Mouse (Mus musculus) retina, postnatal 1 day (tissue): Measurements from ENCODE around the gene Tmem238l.

Source experiments
- DNase-seq: peaks from one replicate; pipeline ENCODE4 v3.0.0-alpha.2; 2012

Gene Tmem238l

DNA sequence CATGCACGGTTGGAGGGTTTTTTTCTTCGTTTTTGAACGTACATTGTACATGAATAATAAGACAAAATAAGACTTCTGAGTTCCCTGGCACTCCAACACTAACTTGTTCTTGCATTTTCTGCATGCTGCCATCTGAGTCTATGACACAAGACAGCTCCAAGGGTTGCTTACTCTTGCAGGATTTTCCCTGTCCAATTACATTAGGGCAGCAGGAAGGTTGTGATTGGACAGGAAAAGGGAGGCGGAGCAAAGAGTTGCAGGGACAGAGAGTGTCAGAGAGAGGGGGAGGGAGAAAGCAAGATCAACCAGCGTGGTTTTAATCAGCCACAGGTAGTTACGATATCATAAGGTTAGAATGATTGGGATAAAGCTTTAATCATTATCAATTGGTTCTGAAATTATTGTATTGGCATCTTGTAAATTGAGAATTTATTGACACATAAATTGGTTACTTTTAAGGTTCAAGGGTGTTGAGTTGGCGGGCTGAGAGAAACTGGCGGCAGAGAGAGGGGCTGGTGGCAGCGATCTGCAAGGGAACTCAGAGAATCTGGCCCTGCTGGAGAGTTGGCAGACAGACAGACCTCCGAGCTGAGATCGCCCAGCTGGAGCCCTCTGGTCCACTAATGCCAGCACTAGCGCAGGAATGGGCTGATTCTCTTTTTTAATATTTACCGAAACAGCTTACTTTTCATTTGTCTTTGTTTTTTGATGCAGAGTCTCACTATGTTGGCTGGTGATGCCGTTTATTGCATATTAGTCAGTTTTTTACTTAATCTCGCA, 25.1 kb downstream of the Tmem238l start:
- peak; percentile 41 for DNase-seq

DNA sequence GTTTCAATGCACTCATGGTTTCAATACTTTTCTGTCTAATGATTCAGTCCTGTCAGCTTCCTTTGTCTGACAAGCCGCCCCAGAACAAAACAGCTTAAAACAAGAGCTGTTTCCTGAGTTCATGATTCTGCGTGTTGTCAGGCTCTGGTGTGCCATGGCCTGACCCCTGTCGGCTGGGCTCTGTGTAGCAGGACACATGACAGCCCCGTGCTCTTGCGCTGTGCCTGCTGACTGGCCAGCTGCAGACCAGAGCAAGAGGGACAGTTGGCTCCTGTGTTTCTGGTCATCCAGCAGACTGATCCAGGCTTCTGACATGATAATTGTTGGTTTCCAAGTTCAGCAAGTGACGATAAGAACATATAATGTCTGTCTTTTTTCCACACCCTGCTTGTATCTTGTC, 26.4 kb downstream of the Tmem238l start:
- DNase-seq, result peak; percentile 78

GRCm38 (mm10) chr11:66983422-66984164, 27.2 kb downstream of the Tmem238l start:
- no peak for DNase-seq

GRCm38 (mm10) chr11:66984165-66985135, 28.0 kb downstream of the Tmem238l start:
- peak; percentile 83 for DNase-seq

DNA sequence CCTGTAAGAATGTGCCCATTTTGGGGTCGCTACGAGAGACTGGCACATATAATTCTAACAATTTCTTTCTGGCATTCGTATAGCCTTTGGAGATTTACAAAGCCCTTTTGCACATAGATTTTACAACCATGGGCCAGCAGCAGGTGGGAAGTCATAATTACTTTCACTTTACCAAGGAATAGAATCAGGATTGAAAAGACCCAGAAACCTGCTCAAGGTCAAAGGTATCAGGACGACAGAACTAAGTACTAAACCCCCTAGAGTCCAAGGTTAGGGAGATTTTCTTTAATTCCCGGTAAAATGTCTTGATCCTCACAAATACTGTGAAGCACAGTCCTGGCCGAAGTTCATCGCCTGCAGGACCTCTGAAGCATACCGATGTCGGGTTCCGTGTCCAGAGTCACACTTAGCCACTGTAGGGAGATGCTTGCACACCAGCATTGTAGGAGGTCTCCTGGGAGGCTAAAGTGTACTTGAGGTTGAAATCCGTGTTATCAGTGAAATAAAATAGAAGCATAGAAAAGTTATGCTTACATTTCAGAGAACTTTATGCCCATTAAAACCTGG, 28.8 kb downstream of the Tmem238l start:
- DNase-seq, result no peak

DNA sequence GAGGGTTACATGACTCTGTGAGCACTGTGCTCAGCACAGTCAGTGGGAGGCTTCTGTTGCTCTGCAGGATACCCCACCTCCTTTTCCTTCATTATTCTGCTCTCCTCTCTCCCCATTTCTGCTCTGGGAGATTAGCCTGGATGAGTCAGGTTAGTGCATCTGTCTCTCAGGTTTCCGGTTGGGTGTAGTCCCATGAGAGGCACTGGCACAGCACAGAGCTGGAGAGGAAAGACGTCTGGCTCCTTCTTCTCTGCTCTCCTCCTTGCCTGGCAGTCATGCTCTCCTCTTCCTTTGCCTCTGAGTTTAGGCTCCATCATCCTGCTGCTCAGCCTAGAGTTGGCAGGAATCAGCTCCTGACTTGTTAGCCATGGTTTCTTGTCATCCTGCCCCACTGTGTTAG, 35.7 kb downstream of the Tmem238l start:
- no peak for DNase-seq

DNA sequence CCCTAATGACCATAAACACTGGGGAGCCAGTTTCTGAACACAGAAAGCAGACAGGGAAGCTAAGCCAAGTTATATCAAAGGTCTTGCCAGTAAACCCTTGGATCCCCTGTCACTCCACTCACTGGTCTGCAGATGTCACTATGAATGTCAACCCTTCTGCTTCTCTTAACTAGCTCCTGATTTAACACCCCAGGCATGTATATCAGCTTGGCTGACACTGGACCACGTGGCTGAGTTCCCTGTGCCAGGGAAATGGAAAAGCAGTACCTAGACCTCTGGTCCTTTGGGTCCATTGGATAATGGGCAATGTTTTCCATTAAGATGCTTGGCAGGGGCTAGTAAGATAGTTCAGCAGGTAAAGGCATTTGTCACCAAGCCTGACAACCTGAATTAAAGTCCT, 37.2 kb downstream of the Tmem238l start:
- no peak for DNase-seq

DNA sequence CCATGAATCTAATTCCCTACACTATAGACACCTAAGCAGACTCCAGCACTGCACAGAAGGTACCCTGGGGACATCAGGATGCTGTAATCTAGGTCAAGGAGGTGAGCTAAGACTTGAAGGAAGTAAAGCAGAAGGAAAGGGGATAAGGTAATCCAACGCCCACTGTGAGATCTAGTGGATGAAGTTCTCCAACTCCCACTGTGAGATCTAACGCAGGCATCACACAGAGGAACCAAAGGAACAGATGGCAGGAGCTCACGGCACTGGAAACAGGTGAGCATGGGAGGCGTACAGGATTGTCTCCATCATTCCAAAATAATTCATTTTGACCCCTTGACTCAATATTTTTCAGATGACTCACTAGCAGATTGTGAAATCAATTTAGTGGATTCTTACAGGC, 40.0 kb downstream of the Tmem238l start:
- DNase-seq, result no peak

- peak; percentile 70 for DNase-seq
Measured at GRCm38 (mm10) chr11:66998467-66999403, 42.3 kb downstream of the Tmem238l start.

GRCm38 (mm10) chr11:67000671-67001070, 44.2 kb downstream of the Tmem238l start:
- no peak for DNase-seq

GRCm38 (mm10) chr11:67001717-67002116, 45.3 kb downstream of the Tmem238l start:
- peak; percentile 64 for DNase-seq

DNA sequence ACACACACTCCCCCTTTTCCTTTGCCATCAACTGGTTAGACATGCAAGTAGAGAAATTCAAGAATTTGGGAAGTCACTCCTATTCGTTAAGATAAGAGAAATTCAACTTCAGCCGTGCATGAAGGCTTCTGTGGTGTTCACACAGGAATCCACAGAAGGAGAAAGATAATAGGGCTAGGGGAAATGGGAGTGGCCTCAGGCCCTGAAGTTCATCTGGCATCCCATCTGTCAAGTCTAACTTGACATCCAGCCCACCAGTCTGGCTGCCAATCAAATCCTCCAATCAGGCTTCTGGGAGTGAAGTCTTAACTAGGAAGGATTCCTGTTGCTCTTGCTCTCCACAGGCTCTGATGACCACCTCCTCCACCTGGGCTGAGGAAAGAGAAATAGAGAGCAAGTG, 46.5 kb downstream of the Tmem238l start:
- peak; percentile 62 for DNase-seq

- DNase-seq, result no peak
Measured at GRCm38 (mm10) chr11:67007961-67008360, 51.5 kb downstream of the Tmem238l start.

GRCm38 (mm10) chr11:67008528-67008927, 52.1 kb downstream of the Tmem238l start:
- DNase-seq, result no peak

DNA sequence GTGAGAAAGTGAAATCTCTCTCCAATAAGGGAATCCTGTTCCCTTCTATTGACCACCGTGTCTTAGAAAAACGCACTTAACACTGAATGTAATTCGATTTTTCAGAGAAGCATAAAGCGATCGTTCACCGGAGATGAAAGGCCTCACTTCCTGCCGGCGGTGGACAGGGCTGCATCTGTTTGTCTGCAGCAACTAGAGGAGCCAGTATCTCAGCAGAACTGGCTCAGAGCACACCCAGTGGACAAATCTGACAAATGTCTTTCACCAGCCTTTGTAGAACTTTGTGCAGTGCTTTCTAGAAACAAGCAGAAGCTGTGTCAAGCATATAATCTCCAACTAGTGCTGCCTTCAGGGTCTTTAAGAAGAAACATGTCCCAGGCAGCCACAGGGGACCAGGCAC, 54.0 kb downstream of the Tmem238l start:
- DNase-seq, result peak; percentile 62

- no peak for DNase-seq
Measured at GRCm38 (mm10) chr11:67011635-67012034, 55.2 kb downstream of the Tmem238l start.
